Mouse (Mus musculus): ENCODE data around the gene Hnrnpu. TPM values are rescaled to one million over a fixed set of nuclear protein-coding genes. Genes with fewer than 3 reads are reported as not detected.

Gene Hnrnpu
- polyA plus RNA-seq, 1 experiment from 2014 or later: 131 TPM

GRCm38 (mm10) chr1:178336289-178336775, 1.3 kb downstream of the Hnrnpu start:
- Histone ChIP-seq H3K27ac (ENCODE audit: low read depth, low read length) (peak overlapping the region; percentile 100), H3K27me3 (replicated peaks; ENCODE audit: control insufficient read depth, insufficient read depth, low read length) (no peaks in the 10 kb centered on the region), H3K36me3 (ENCODE audit: control insufficient read depth, insufficient read depth) (peaks cover 29% of the 10 kb centered on the region), H3K4me3 (ENCODE audit: low read depth, low read length) (peak overlapping the region; percentile 99), H3K4me1 (replicated peaks; ENCODE audit: control insufficient read depth, insufficient read depth, low read length) (peaks cover 8% of the 10 kb centered on the region; the same call in 1 of the 2 replicates), H3K9me3 (ENCODE audit: control insufficient read depth) (no peaks in the 10 kb centered on the region), H3K4me2 (replicated peaks; ENCODE audit: low read depth) (peak overlapping the region; percentile 66), H3K9ac (ENCODE audit: low read depth, low read length) (peak overlapping the region; percentile 100)
- ATAC-seq: peak; percentile 91
- TF ChIP-seq CTCF (IDR thresholded peaks at IDR 0.05; ENCODE audit: low read depth): no peak
- WGBS: under 1% methylated on average over 38 of the region's 53 CpGs

DNA sequence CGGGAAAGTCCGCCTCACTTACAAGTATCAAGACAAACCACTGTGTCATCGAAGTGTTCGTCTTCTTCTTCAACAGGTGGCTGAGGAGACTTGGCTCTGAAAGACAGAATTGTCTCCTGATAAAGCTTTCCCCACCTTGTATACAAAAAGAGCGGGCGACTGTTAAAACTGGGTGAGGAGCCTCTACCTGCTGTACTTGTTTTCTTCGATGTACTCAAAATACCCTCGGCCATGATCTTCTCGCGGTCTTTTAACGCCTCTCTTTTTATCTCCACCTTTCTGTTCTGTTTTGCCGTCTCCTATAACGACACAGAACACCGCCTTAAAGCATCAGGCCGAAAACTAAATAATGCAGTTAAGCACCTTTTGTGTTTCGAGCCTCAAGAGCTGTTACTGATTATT, 1.7 kb downstream of the Hnrnpu start:
- H3K27me3 ChIP-seq (replicated peaks; ENCODE audit: control insufficient read depth, insufficient read depth, low read length): no peaks in the 10 kb centered on the region
- peak overlapping the region; percentile 100 for H3K9ac ChIP-seq (ENCODE audit: low read depth, low read length)
- ATAC-seq: no peak
- peaks cover 8% of the 10 kb centered on the region; the same call in 1 of the 2 replicates for H3K4me1 ChIP-seq (replicated peaks; ENCODE audit: control insufficient read depth, insufficient read depth, low read length)
- peaks cover 33% of the 10 kb centered on the region for H3K36me3 ChIP-seq (ENCODE audit: control insufficient read depth, insufficient read depth)
- TF ChIP-seq CTCF (IDR thresholded peaks at IDR 0.05; ENCODE audit: low read depth): no peak
- peak overlapping the region; percentile 66 for H3K4me2 ChIP-seq (replicated peaks; ENCODE audit: low read depth)
- WGBS: under 1% methylated on average over 16 of the region's 16 CpGs
- peak overlapping the region; percentile 99 for H3K4me3 ChIP-seq (ENCODE audit: low read depth, low read length)
- no peaks in the 10 kb centered on the region for H3K9me3 ChIP-seq (ENCODE audit: control insufficient read depth)
- peak overlapping the region; percentile 100 for H3K27ac ChIP-seq (ENCODE audit: low read depth, low read length)

DNA sequence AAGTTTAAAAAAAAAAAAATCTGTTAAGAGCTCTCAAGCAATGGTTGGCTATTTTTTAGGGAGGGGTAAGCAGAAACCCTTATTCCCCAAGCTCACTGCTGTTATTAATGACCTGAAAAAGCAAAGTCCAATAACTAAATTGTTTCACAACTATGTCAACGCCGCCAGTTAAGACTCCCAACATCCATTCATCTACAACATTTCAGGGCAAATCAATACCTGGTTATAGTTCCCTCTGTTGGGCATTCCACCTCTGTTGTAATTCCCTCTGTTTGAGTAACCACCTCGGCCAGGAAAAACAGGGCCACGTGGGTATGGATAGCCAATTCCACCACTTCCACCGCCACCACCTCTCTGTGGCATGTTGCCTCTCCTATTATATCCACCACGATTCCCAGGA, 7.7 kb downstream of the Hnrnpu start:
- 0 out of 2 replicates have a peak overlapping the region, but pooled peaks have one; percentile 11 for H3K27ac ChIP-seq (ENCODE audit: low read depth, low read length)
- peaks cover 63% of the 10 kb centered on the region for H3K36me3 ChIP-seq (ENCODE audit: control insufficient read depth, insufficient read depth)
- 31% methylated on average over 6 of the region's 6 CpGs for WGBS
- H3K4me1 ChIP-seq (replicated peaks; ENCODE audit: control insufficient read depth, insufficient read depth, low read length): peaks cover 8% of the 10 kb centered on the region; the same call in 1 of the 2 replicates
- peak; percentile 83 for ATAC-seq
- no peaks in the 10 kb centered on the region for H3K27me3 ChIP-seq (replicated peaks; ENCODE audit: control insufficient read depth, insufficient read depth, low read length)
- H3K9ac ChIP-seq (ENCODE audit: low read depth, low read length): no peak overlapping the region
- H3K4me2 ChIP-seq (replicated peaks; ENCODE audit: low read depth): no peak overlapping the region
- H3K9me3 ChIP-seq (ENCODE audit: control insufficient read depth): no peaks in the 10 kb centered on the region
- H3K4me3 ChIP-seq (ENCODE audit: low read depth, low read length): no peak overlapping the region
- no peak for TF ChIP-seq CTCF (IDR thresholded peaks at IDR 0.05; ENCODE audit: low read depth)

DNA sequence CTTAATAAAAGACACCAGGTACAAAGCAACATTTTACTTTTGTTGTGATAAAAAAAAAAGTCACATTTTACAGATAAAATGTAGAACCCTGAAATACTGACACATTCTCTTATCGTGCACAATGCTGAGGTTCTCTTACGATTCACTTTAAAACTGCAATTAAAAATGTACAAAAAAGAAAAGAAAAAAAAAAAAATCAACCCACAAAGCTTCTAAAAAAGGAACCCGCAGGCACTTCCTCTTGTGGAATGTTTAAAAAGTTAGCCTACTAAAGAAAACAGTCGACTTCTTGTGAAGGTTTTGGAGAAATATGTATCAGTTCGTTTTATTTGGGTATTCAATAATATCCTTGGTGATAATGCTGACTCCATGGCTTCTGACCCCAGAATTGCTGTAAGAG, 8.6 kb downstream of the Hnrnpu start:
- TF ChIP-seq CTCF (IDR thresholded peaks at IDR 0.05; ENCODE audit: low read depth): no peak
- no peaks in the 10 kb centered on the region for H3K9me3 ChIP-seq (ENCODE audit: control insufficient read depth)
- peaks cover 64% of the 10 kb centered on the region for H3K36me3 ChIP-seq (ENCODE audit: control insufficient read depth, insufficient read depth)
- no peak overlapping the region for H3K4me2 ChIP-seq (replicated peaks; ENCODE audit: low read depth)
- H3K27ac ChIP-seq (ENCODE audit: low read depth, low read length): no peak overlapping the region
- H3K4me3 ChIP-seq (ENCODE audit: low read depth, low read length): no peak overlapping the region
- no peak for ATAC-seq
- 64% methylated on average over 5 of the region's 5 CpGs for WGBS
- peaks cover 2% of the 10 kb centered on the region; the same call in 1 of the 2 replicates for H3K4me1 ChIP-seq (replicated peaks; ENCODE audit: control insufficient read depth, insufficient read depth, low read length)
- H3K27me3 ChIP-seq (replicated peaks; ENCODE audit: control insufficient read depth, insufficient read depth, low read length): no peaks in the 10 kb centered on the region
- H3K9ac ChIP-seq (ENCODE audit: low read depth, low read length): no peak overlapping the region

DNA sequence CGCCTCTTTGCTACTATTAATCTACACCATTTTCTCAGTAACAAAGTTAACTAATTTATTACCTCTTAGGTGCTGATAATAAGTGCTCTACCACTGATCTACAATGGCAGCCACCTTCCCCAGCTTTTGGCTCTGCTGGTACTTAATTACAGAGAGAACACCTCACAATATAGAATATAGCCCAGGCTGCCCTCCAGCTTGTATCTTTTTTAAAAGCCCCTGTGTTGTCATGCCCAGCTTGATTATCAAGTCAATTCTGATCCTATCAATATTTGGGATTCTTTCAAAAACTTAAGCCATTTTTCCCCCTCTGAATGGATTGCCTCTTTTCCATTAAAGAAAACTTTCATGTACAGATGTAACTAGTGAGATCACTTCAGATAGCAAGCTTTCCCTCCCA, 10.6 kb downstream of the Hnrnpu start:
- no peak overlapping the region for H3K9ac ChIP-seq (ENCODE audit: low read depth, low read length)
- H3K27me3 ChIP-seq (replicated peaks; ENCODE audit: control insufficient read depth, insufficient read depth, low read length): no peaks in the 10 kb centered on the region
- ATAC-seq: no peak
- no peak overlapping the region for H3K27ac ChIP-seq (ENCODE audit: low read depth, low read length)
- no peak overlapping the region for H3K4me3 ChIP-seq (ENCODE audit: low read depth, low read length)
- no peaks in the 10 kb centered on the region for H3K4me1 ChIP-seq (replicated peaks; ENCODE audit: control insufficient read depth, insufficient read depth, low read length)
- no peak overlapping the region for H3K4me2 ChIP-seq (replicated peaks; ENCODE audit: low read depth)
- H3K36me3 ChIP-seq (ENCODE audit: control insufficient read depth, insufficient read depth): peaks cover 63% of the 10 kb centered on the region
- no peak for TF ChIP-seq CTCF (IDR thresholded peaks at IDR 0.05; ENCODE audit: low read depth)
- H3K9me3 ChIP-seq (ENCODE audit: control insufficient read depth): no peaks in the 10 kb centered on the region
- WGBS: 60% methylated on average over 1 of the region's 1 CpGs

DNA sequence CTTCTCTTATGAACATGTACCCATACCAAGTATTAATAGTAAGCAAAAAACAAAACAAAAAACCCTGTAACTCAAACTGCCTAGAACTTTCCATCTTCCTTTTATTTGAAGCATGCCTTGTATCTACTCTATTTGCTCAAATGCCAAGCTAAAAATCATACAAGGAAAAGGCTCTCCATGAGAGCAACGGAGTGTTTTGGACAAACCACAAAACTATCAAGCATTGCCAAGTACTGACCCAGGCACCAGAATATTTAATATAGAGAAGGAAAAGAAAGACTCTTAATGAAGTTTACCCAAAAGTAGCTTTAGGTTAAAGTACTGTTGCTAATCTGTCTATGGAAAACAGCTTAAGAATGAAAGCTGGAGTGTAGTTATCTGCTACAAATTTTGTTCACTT, 11.2 kb downstream of the Hnrnpu start:
- Histone ChIP-seq H3K4me2 (replicated peaks; ENCODE audit: low read depth) (no peak overlapping the region), H3K27ac (ENCODE audit: low read depth, low read length) (no peak overlapping the region), H3K9me3 (ENCODE audit: control insufficient read depth) (no peaks in the 10 kb centered on the region), H3K36me3 (ENCODE audit: control insufficient read depth, insufficient read depth) (peaks cover 64% of the 10 kb centered on the region), H3K27me3 (replicated peaks; ENCODE audit: control insufficient read depth, insufficient read depth, low read length) (no peaks in the 10 kb centered on the region), H3K9ac (ENCODE audit: low read depth, low read length) (no peak overlapping the region), H3K4me1 (replicated peaks; ENCODE audit: control insufficient read depth, insufficient read depth, low read length) (no peaks in the 10 kb centered on the region), H3K4me3 (ENCODE audit: low read depth, low read length) (no peak overlapping the region)
- 85% methylated on average over 1 of the region's 1 CpGs for WGBS
- ATAC-seq: no peak
- no peak for TF ChIP-seq CTCF (IDR thresholded peaks at IDR 0.05; ENCODE audit: low read depth)

Measured in intestine, postnatal 0 days (tissue).